15 mouse cellular contexts compared by ENCODE assay signal in genomic region chr6:83352666-83353410, GRCm38 (mm10). TPM values are rescaled to one million over a fixed set of nuclear protein-coding genes. Genes with fewer than 3 reads are reported as not detected.
A peak's percentile ranks its signal among the peaks of the same experiment; 100 is the strongest.
DNase-seq lines count a peak whose midpoint lies in the region; ATAC-seq and TF ChIP-seq lines count a peak whose summit lies in the region.
"Had no signal": no experiment of that assay in that cellular context is flagged by ENCODE, and none has a peak within 500 bp of the region (broad histone marks: within the 10 kb centered on the region; RNA-seq: fewer than 3 reads in every experiment).

No protein-coding gene starts in this region.

- TF ChIP-seq EP300 in liver, embryonic 14.5 days (IDR thresholded peaks at IDR 0.05; ENCODE audit: low read depth): no peak

- DNase-seq in forebrain, embryonic 10.5 days (ENCODE audit: extremely low spot score, low spot score): no peak
- no peak for DNase-seq in lung, embryonic 14.5 days
- no peak for DNase-seq in lung, postnatal 10 days
- DNase-seq in cerebellum, adult 2 months: peak; percentile 91 to 96
- DNase-seq in liver, embryonic 14.5 days (ENCODE audit: low read depth in 3 of 3, low spot score in 3 of 3): no peak
- DNase-seq in forebrain, embryonic 14.5 days (ENCODE audit: low spot score): no peak
- DNase-seq in gastrocnemius, postnatal 25 days: no peak
- DNase-seq: gastrocnemius, postnatal 36 days; layer of hippocampus, postnatal 36 days; lung, postnatal 36 days had no signal

- H3K27ac ChIP-seq in forebrain, embryonic 10.5 days: peak overlapping the region; percentile 97; the same call in 1 of the 2 replicates
- no peak overlapping the region for H3K27ac ChIP-seq in forebrain, embryonic 15.5 days (replicated peaks)
- H3K27ac ChIP-seq in lung, embryonic 14.5 days (ENCODE audit: low read depth): no peak overlapping the region
- peak overlapping the region; percentile 76 for H3K27ac ChIP-seq in cerebellum, adult 2 months (ENCODE audit: insufficient read depth, low read length)
- H3K27ac ChIP-seq in liver, embryonic 14.5 days: peak overlapping the region; percentile 95
- no peak overlapping the region for H3K27ac ChIP-seq in forebrain, embryonic 14.5 days (ENCODE audit: low read depth, low read length)
- H3K27ac ChIP-seq: forebrain, embryonic 12.5 days; kidney, postnatal 0 days; limb, embryonic 13.5 days; midbrain, embryonic 15.5 days had no signal

- peaks cover 57% of the 10 kb centered on the region for H3K36me3 ChIP-seq in forebrain, embryonic 10.5 days (replicated peaks)
- peaks cover 17% of the 10 kb centered on the region for H3K36me3 ChIP-seq in forebrain, embryonic 15.5 days
- peaks cover 48% of the 10 kb centered on the region for H3K36me3 ChIP-seq in lung, embryonic 14.5 days (ENCODE audit: insufficient read depth)
- peaks cover 46% of the 10 kb centered on the region for H3K36me3 ChIP-seq in liver, embryonic 14.5 days (replicated peaks; ENCODE audit: control insufficient read depth, insufficient read depth, low read depth)
- peaks cover 31% of the 10 kb centered on the region for H3K36me3 ChIP-seq in forebrain, embryonic 14.5 days (ENCODE audit: control insufficient read depth, insufficient read depth, low read length)

- H3K27me3 ChIP-seq in forebrain, embryonic 10.5 days (ENCODE audit: poor library complexity, severe bottlenecking): no peaks in the 10 kb centered on the region
- no peaks in the 10 kb centered on the region for H3K27me3 ChIP-seq in forebrain, embryonic 15.5 days
- no peaks in the 10 kb centered on the region for H3K27me3 ChIP-seq in lung, embryonic 14.5 days (ENCODE audit: insufficient read depth, low read length)
- no peaks in the 10 kb centered on the region for H3K27me3 ChIP-seq in cerebellum, adult 2 months (ENCODE audit: control insufficient read depth, insufficient read depth, low read length)
- no peaks in the 10 kb centered on the region for H3K27me3 ChIP-seq in liver, embryonic 14.5 days (ENCODE audit: control insufficient read depth, insufficient read depth, low read length)
- H3K27me3 ChIP-seq in forebrain, embryonic 14.5 days (replicated peaks; ENCODE audit: control insufficient read depth, insufficient read depth, low read length): no peaks in the 10 kb centered on the region
- H3K27me3 ChIP-seq: forebrain, embryonic 12.5 days; limb, embryonic 13.5 days; midbrain, embryonic 15.5 days had no signal

- ATAC-seq in forebrain, embryonic 15.5 days (replicated peaks): no peak
- ATAC-seq in lung, embryonic 14.5 days (ENCODE audit: insufficient read depth): no peak
- ATAC-seq in liver, embryonic 14.5 days (ENCODE audit: insufficient read depth): no peak
- ATAC-seq in forebrain, embryonic 14.5 days: no peak
- ATAC-seq: midbrain, embryonic 15.5 days had no signal

- no peak overlapping the region for H3K9ac ChIP-seq in forebrain, embryonic 15.5 days (replicated peaks)
- no peak overlapping the region for H3K9ac ChIP-seq in lung, embryonic 14.5 days
- H3K9ac ChIP-seq in liver, embryonic 14.5 days (replicated peaks): peak overlapping the region; percentile 99
- no peak overlapping the region for H3K9ac ChIP-seq in forebrain, embryonic 14.5 days (ENCODE audit: low read length)
- H3K9ac ChIP-seq: forebrain, embryonic 12.5 days; limb, embryonic 13.5 days; midbrain, embryonic 15.5 days had no signal

- no peak overlapping the region for H3K4me3 ChIP-seq in forebrain, embryonic 10.5 days
- H3K4me3 ChIP-seq in forebrain, embryonic 15.5 days: no peak overlapping the region
- no peak overlapping the region for H3K4me3 ChIP-seq in lung, embryonic 14.5 days (ENCODE audit: low read depth, low read length)
- H3K4me3 ChIP-seq in cerebellum, adult 2 months (replicated peaks; ENCODE audit: insufficient read depth, low read depth, low read length): peak overlapping the region; percentile 3
- H3K4me3 ChIP-seq in liver, embryonic 14.5 days (ENCODE audit: insufficient read depth in 1 of 2, low read depth in 2 of 2, low read length in 2 of 2): peak overlapping the region; percentile 56 to 81
- no peak overlapping the region for H3K4me3 ChIP-seq in forebrain, embryonic 14.5 days (ENCODE audit: low read depth, low read length)
- H3K4me3 ChIP-seq: forebrain, embryonic 12.5 days; limb, embryonic 13.5 days; midbrain, embryonic 15.5 days had no signal

- TF ChIP-seq POLR2A in cerebellum, adult 2 months (IDR thresholded peaks at IDR 0.05; ENCODE audit: borderline replicate concordance, insufficient read depth, low read length): peak; percentile 45; the same call in 1 of the 2 replicates

- no peak for TF ChIP-seq CTCF in lung, embryonic 14.5 days (IDR thresholded peaks at IDR 0.05; ENCODE audit: low read depth)
- TF ChIP-seq CTCF in cerebellum, adult 2 months (IDR thresholded peaks at IDR 0.05; ENCODE audit: borderline replicate concordance, insufficient read depth, low read depth, low read length): no peak
- no peak for TF ChIP-seq CTCF in liver, embryonic 14.5 days (IDR thresholded peaks at IDR 0.05; ENCODE audit: low read depth)

- H3K4me1 ChIP-seq in forebrain, embryonic 10.5 days: peaks cover 28% of the 10 kb centered on the region
- H3K4me1 ChIP-seq in forebrain, embryonic 15.5 days: peaks cover 16% of the 10 kb centered on the region
- H3K4me1 ChIP-seq in lung, embryonic 14.5 days (ENCODE audit: insufficient read depth): no peaks in the 10 kb centered on the region
- H3K4me1 ChIP-seq in cerebellum, adult 2 months (ENCODE audit: control insufficient read depth, insufficient read depth, low read length): peaks cover 28% of the 10 kb centered on the region
- peaks cover 36 to 43% of the 10 kb centered on the region in 2 experiments for H3K4me1 ChIP-seq in liver, embryonic 14.5 days (replicated peaks; ENCODE audit: control insufficient read depth in 2 of 2, insufficient read depth in 2 of 2, low read length in 1 of 2)
- 0 out of 2 replicates have a peak, but pooled peaks cover 4% of the 10 kb centered on the region for H3K4me1 ChIP-seq in forebrain, embryonic 14.5 days (ENCODE audit: control insufficient read depth, insufficient read depth, low read length)

- no peaks in the 10 kb centered on the region for H3K9me3 ChIP-seq in forebrain, embryonic 10.5 days
- H3K9me3 ChIP-seq in forebrain, embryonic 15.5 days: no peaks in the 10 kb centered on the region
- no peaks in the 10 kb centered on the region for H3K9me3 ChIP-seq in lung, embryonic 14.5 days (ENCODE audit: low read depth, low read length)
- H3K9me3 ChIP-seq in liver, embryonic 14.5 days (ENCODE audit: control insufficient read depth, low read length): no peaks in the 10 kb centered on the region
- no peaks in the 10 kb centered on the region for H3K9me3 ChIP-seq in forebrain, embryonic 14.5 days (replicated peaks; ENCODE audit: control insufficient read depth, low read length)
- H3K9me3 ChIP-seq: forebrain, embryonic 12.5 days; limb, embryonic 13.5 days; midbrain, embryonic 15.5 days had no signal

- no peak overlapping the region for H3K4me2 ChIP-seq in forebrain, embryonic 15.5 days (replicated peaks)
- H3K4me2 ChIP-seq in lung, embryonic 14.5 days: peak overlapping the region; percentile 35; the same call in 1 of the 2 replicates
- peak overlapping the region; percentile 89 for H3K4me2 ChIP-seq in liver, embryonic 14.5 days (ENCODE audit: low read depth)
- no peak overlapping the region for H3K4me2 ChIP-seq in forebrain, embryonic 14.5 days (ENCODE audit: low read length)
- H3K4me2 ChIP-seq: forebrain, embryonic 12.5 days; limb, embryonic 13.5 days; midbrain, embryonic 15.5 days had no signal

- 95% methylated on average over 24 of the region's 24 CpGs for WGBS in forebrain, embryonic 10.5 days
- WGBS in forebrain, embryonic 15.5 days: 94% methylated on average over 24 of the region's 24 CpGs
- 92% methylated on average over 24 of the region's 24 CpGs for WGBS in lung, embryonic 14.5 days
- WGBS in cerebellum, adult 2 months: 27% methylated on average over 24 of the region's 24 CpGs
- 88% methylated on average over 24 of the region's 24 CpGs for WGBS in liver, embryonic 14.5 days (ENCODE audit: insufficient replicate concordance)
- 92% methylated on average over 24 of the region's 24 CpGs for WGBS in forebrain, embryonic 14.5 days

RNA-seq across cellular contexts. Expression of gene Bola3, which starts 3.9 kb away (rescaled TPM):
- 168 and 172 TPM in 2 replicates for polyA plus RNA-seq in forebrain, embryonic 10.5 days (2016; fragmentation: Nextera tagmentation; extraction: Ambion mirVana)
- polyA plus RNA-seq in forebrain, embryonic 15.5 days (2015; fragmentation: Nextera tagmentation; extraction: Ambion mirVana): 58.8 and 59.7 TPM in 2 replicates
- polyA plus RNA-seq in lung, embryonic 14.5 days (2014; fragmentation: Nextera tagmentation; extraction: Ambion mirVana): 144 and 151 TPM in 2 replicates
- polyA plus RNA-seq in cerebellum, adult 2 months (2012; rRNA removed): 87.1 and 90.2 TPM in 2 replicates
- polyA plus RNA-seq in liver, embryonic 14.5 days (2012; rRNA removed): 28.8 and 92.1 TPM in 2 replicates
- polyA plus RNA-seq in liver, embryonic 14.5 days (2014; fragmentation: Nextera tagmentation; extraction: Ambion mirVana): 342 and 357 TPM in 2 replicates
- polyA plus RNA-seq in forebrain, embryonic 14.5 days (2014; fragmentation: Nextera tagmentation; extraction: Ambion mirVana): 66.7 and 93.2 TPM in 2 replicates
- 100 to 1,000 TPM; 236 to 237 TPM for total RNA-seq in gastrocnemius, postnatal 25 days (2021)

RNA-seq across cellular contexts. Expression of gene Mob1a, which starts 27.0 kb away (rescaled TPM):
- polyA plus RNA-seq in forebrain, embryonic 10.5 days (2016; fragmentation: Nextera tagmentation; extraction: Ambion mirVana): 55.2 and 59.3 TPM in 2 replicates
- polyA plus RNA-seq in forebrain, embryonic 15.5 days (2015; fragmentation: Nextera tagmentation; extraction: Ambion mirVana): 32.4 and 32.8 TPM in 2 replicates
- 93.1 and 93.6 TPM in 2 replicates for polyA plus RNA-seq in lung, embryonic 14.5 days (2014; fragmentation: Nextera tagmentation; extraction: Ambion mirVana)
- 16.0 and 16.3 TPM in 2 replicates for polyA plus RNA-seq in cerebellum, adult 2 months (2012; rRNA removed)
- 19.0 and 25.2 TPM in 2 replicates for polyA plus RNA-seq in liver, embryonic 14.5 days (2012; rRNA removed)
- 39.4 and 43.3 TPM in 2 replicates for polyA plus RNA-seq in liver, embryonic 14.5 days (2014; fragmentation: Nextera tagmentation; extraction: Ambion mirVana)
- polyA plus RNA-seq in forebrain, embryonic 14.5 days (2014; fragmentation: Nextera tagmentation; extraction: Ambion mirVana): 34.5 and 37.6 TPM in 2 replicates
- total RNA-seq in gastrocnemius, postnatal 25 days (2021): 10 to 100 TPM; 11.3 to 11.5 TPM

RNA-seq across cellular contexts. Expression of gene Mthfd2, which starts 27.1 kb away (rescaled TPM):
- 64.5 and 65.7 TPM in 2 replicates for polyA plus RNA-seq in forebrain, embryonic 10.5 days (2016; fragmentation: Nextera tagmentation; extraction: Ambion mirVana)
- 25.4 and 25.6 TPM in 2 replicates for polyA plus RNA-seq in forebrain, embryonic 15.5 days (2015; fragmentation: Nextera tagmentation; extraction: Ambion mirVana)
- 41.6 and 47.3 TPM in 2 replicates for polyA plus RNA-seq in lung, embryonic 14.5 days (2014; fragmentation: Nextera tagmentation; extraction: Ambion mirVana)
- 13.6 and 15.4 TPM in 2 replicates for polyA plus RNA-seq in cerebellum, adult 2 months (2012; rRNA removed)
- polyA plus RNA-seq in liver, embryonic 14.5 days (2012; rRNA removed): 28.5 and 44.4 TPM in 2 replicates
- polyA plus RNA-seq in liver, embryonic 14.5 days (2014; fragmentation: Nextera tagmentation; extraction: Ambion mirVana): 66.0 and 67.7 TPM in 2 replicates
- polyA plus RNA-seq in forebrain, embryonic 14.5 days (2014; fragmentation: Nextera tagmentation; extraction: Ambion mirVana): 25.3 and 27.2 TPM in 2 replicates
- total RNA-seq in gastrocnemius, postnatal 25 days (2021): 1 to 10 TPM; 4.4 to 4.8 TPM

Comparison
In these comparisons a context has a peak if more than half of its experiments do, and no peak if none do; other contexts are left out.
1. H3K27ac ChIP-seq: peak in forebrain, embryonic 10.5 days (single experiment), cerebellum, adult 2 months (single experiment) and liver, embryonic 14.5 days (single experiment); none in forebrain, embryonic 15.5 days (single experiment), lung, embryonic 14.5 days (single experiment) and forebrain, embryonic 14.5 days (single experiment).
2. DNase-seq: peak in cerebellum, adult 2 months (2 of 2); none in forebrain, embryonic 10.5 days (single experiment), lung, embryonic 14.5 days (single experiment), lung, postnatal 10 days (single experiment), liver, embryonic 14.5 days (0 of 3), forebrain, embryonic 14.5 days (single experiment) and gastrocnemius, postnatal 25 days (single experiment).
3. H3K4me3 ChIP-seq: peak in cerebellum, adult 2 months (single experiment) and liver, embryonic 14.5 days (2 of 2); none in forebrain, embryonic 10.5 days (single experiment), forebrain, embryonic 15.5 days (single experiment), lung, embryonic 14.5 days (single experiment) and forebrain, embryonic 14.5 days (single experiment).
4. H3K4me2 ChIP-seq: peak in lung, embryonic 14.5 days (single experiment) and liver, embryonic 14.5 days (single experiment); none in forebrain, embryonic 15.5 days (single experiment) and forebrain, embryonic 14.5 days (single experiment).